Mouse (Mus musculus) megakaryocyte, embryonic 14.5 days (primary cell): ENCODE results near the gene Ube2h. TPM values are rescaled to one million over a fixed set of nuclear protein-coding genes. Genes with fewer than 3 reads are reported as not detected.

Source experiments
- H3K27me3 ChIP-seq: replicated peaks from 2 replicates; pipeline ENCODE3; 2012; ENCODE audit warnings: inconsistent platforms
- H3K36me3 ChIP-seq: replicated peaks from 2 replicates; pipeline ENCODE3; 2012; ENCODE audit warnings: low read length, inconsistent platforms, mixed read lengths
- H3K4me1 ChIP-seq: 2 replicates; pipeline ENCODE4 v1.6.1; 2012; ENCODE audit warnings: inconsistent platforms
- H3K4me3 ChIP-seq: replicated peaks from 2 replicates; pipeline ENCODE3; 2012; ENCODE audit warnings: moderate library complexity, mild to moderate bottlenecking, inconsistent platforms
- H3K9me3 ChIP-seq: 2 replicates; pipeline ENCODE4 v1.6.1; 2012; ENCODE audit warnings: inconsistent platforms
- FLI1 ChIP-seq: IDR thresholded peaks from 2 replicates; pipeline ENCODE4 v1.6.1; 2012; ENCODE audit warnings: low read length, inconsistent platforms, mixed read lengths
- GATA1 ChIP-seq: IDR thresholded peaks from 3 replicates; pipeline ENCODE4 v1.6.1; 2012; ENCODE audit warnings: mixed read lengths, low read length, inconsistent platforms, borderline replicate concordance
- polyA plus RNA-seq: library from polyadenylated mRNA; stranded (reverse); fragments of >175 nt; gene quantifications from 2 replicates; pipeline ENCODE4 v1.2.3, GENCODE M21; 2012; ENCODE audit warnings: low replicate concordance; ENCODE audit not compliant: insufficient read depth

Gene Ube2h
- polyA plus RNA-seq, 1 experiment = 20.5 TPM

DNA sequence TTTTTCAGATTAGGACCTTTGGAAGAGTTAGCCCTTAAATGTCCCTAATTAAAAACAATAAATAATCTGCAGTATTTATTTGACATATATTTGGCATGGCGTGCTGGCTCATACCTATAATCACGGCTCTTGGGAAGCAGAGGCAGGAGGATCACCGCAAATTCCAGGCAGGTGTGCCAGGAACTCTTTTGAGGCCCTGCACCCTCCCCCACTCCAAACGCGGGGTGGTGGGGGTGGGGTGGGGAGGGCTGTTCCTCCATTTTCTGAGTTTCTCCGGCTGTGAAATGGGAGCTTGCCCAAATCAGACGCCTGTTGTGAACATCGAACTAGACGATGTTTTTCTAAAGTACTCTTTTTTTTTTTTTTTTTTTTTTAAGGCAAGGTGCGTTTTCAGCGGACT, 125.3 kb downstream of the Ube2h start:
- TF ChIP-seq FLI1 = no peak
- TF ChIP-seq GATA1 = no peak
- Histone ChIP-seq H3K4me3 (no peak overlapping the region), H3K9me3 (peaks cover 14% of the 10 kb centered on the region), H3K36me3 (no peaks in the 10 kb centered on the region), H3K4me1 (peaks cover 59% of the 10 kb centered on the region), H3K27me3 (peaks cover 98% of the 10 kb centered on the region)

DNA sequence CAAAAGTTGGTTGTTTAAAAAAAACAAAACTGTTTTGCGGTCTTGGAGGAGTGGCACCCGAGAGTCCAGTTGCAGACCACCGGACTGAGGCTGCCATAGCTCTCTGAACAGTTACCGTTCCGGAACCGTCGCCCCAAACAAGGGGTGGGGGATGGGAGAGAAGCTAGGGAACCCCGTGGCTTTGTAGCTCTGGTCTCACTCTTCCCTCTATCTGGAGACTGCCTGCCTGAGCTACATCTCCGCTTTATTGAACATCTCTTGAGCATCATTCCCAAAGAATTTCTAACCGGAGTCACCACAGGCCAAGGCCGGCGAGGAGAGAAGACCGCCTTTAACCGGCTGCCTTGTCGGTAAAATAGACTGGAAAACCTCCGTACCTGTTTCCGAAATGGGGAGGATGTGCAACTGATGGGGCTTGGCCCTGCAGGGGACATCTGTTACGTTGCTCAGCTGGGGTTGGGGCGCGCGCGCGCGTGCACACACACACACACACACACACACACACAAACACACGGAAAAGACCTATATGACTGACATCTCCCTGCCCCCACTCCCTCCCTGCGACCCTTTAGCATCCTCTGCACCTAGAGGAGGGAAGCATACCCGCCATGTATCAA, 126.2 kb downstream of the Ube2h start:
- Histone ChIP-seq H3K9me3 (peaks cover 7% of the 10 kb centered on the region), H3K36me3 (no peaks in the 10 kb centered on the region), H3K4me1 (peaks cover 68% of the 10 kb centered on the region), H3K4me3 (peak overlapping the region; percentile 17), H3K27me3 (peaks cover 98% of the 10 kb centered on the region)
- TF ChIP-seq GATA1 (no peak), FLI1 (no peak)

DNA sequence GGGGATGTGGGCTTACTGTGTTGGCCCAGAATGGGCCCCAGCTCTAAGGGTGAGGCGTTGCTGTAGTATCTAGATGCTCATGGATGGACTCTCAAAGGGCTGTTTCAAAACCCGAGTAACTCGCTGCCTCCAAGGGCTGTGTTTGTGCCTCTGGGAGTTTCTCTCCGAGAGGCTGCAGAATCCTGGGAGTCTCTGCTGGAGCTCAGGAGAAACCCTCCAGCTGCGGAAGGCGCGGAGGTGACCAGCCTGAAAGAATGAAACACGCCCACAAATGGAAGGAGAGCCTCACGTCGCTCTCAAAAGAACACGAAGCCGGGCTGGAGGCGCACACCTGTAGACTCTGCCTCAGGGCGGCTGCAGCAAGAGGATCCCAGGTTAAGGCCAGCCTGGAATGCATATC, 127.0 kb downstream of the Ube2h start:
- Histone ChIP-seq H3K36me3 (no peaks in the 10 kb centered on the region), H3K27me3 (peaks cover 99% of the 10 kb centered on the region), H3K9me3 (no peaks in the 10 kb centered on the region), H3K4me3 (peak overlapping the region; percentile 42), H3K4me1 (peaks cover 75% of the 10 kb centered on the region)
- TF ChIP-seq GATA1 (no peak), FLI1 (no peak)

DNA sequence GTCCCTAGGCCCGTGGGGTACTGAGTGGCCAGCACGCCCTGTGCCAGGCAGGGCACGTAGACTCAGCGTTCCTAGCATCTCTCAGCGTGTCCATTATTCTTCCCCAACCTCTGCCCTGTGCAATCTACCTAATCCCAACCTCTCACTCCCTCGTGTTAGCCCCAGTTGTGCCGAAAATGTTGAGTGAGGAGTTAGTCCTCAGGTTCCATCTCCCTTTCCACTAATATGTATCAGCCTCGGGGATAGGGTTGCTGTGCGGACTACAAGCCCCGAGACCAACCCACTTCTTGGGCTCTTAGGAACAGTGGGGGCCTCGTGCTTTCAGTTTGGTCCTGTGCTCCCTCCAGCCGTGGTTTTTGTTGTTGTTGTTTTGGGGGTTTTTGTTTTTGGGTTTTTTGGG, 127.8 kb downstream of the Ube2h start:
- peak overlapping the region; percentile 76 for H3K4me3 ChIP-seq
- H3K9me3 ChIP-seq = no peaks in the 10 kb centered on the region
- peaks cover 99% of the 10 kb centered on the region for H3K27me3 ChIP-seq
- no peak for TF ChIP-seq FLI1
- no peak for TF ChIP-seq GATA1
- no peaks in the 10 kb centered on the region for H3K36me3 ChIP-seq
- peaks cover 79% of the 10 kb centered on the region for H3K4me1 ChIP-seq

DNA sequence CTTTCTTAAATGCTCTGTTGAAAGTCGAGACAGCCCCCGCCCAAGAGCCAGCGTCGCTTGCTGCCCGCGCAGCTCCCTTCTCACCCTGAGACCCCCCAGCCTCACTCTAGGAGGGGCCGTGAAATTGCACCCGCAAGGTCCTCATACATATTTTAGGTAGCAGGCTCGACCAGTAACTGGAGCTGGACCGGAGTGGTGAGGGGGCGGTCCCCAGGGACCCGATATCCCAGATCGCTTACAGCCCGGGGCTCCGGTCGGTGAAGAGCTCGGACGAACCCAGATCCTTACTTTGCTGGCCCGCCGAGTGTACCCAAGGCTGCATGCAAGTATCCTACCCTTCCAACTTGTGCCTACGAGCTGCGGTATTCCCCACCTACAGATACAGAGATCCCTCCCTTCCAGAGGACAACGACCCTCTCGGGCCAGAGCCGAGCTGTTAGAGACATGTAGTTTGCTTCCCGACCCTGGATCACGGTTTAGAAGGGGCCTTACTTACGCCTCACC, 128.4 kb downstream of the Ube2h start:
- H3K27me3 ChIP-seq = peaks cover 99% of the 10 kb centered on the region

DNA sequence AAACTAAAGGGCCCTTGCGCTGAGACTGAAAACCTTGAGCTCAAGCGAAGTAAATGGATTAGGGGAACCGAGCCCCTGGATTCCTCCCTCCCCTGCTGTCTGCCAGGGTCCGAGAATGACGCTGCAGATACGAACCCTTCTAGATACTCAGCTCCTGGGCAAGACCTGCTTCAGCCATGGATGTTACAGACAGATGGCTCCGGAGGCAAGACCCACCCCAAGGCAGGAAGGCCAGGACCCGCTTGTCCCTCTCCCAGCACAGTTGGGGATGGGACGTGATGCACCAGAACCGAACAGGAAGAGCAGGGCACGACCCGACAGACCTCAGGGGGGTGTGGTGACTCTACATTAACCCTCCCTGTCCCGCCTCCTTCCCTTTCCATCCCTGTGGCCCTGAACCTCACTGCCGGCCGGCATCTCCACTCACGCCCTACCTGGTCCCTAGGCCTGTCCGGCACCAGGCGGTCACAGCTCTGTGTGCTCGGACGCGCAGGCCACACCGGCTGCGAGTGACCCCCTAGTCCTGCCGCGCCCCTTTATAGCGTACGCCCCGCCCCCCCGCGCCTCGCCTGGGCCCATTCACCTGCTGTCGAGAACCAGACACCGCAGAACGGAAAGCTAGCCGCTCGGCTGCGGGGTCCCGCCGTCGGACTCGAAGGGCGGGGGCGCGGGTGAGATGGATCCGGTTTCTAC, 129.0 kb downstream of the Ube2h start:
- TF ChIP-seq FLI1 (no peak), GATA1 (no peak)
- Histone ChIP-seq H3K9me3 (no peaks in the 10 kb centered on the region), H3K36me3 (no peaks in the 10 kb centered on the region), H3K27me3 (peaks cover 99% of the 10 kb centered on the region), H3K4me1 (peaks cover 83% of the 10 kb centered on the region), H3K4me3 (peak overlapping the region; percentile 76)

More for the DNA sequence above, 128.4 kb downstream of the Ube2h start:
- Histone ChIP-seq H3K9me3 (no peaks in the 10 kb centered on the region), H3K4me1 (peaks cover 84% of the 10 kb centered on the region), H3K4me3 (peak overlapping the region; percentile 76), H3K36me3 (no peaks in the 10 kb centered on the region)
- TF ChIP-seq FLI1 (no peak), GATA1 (no peak)

DNA sequence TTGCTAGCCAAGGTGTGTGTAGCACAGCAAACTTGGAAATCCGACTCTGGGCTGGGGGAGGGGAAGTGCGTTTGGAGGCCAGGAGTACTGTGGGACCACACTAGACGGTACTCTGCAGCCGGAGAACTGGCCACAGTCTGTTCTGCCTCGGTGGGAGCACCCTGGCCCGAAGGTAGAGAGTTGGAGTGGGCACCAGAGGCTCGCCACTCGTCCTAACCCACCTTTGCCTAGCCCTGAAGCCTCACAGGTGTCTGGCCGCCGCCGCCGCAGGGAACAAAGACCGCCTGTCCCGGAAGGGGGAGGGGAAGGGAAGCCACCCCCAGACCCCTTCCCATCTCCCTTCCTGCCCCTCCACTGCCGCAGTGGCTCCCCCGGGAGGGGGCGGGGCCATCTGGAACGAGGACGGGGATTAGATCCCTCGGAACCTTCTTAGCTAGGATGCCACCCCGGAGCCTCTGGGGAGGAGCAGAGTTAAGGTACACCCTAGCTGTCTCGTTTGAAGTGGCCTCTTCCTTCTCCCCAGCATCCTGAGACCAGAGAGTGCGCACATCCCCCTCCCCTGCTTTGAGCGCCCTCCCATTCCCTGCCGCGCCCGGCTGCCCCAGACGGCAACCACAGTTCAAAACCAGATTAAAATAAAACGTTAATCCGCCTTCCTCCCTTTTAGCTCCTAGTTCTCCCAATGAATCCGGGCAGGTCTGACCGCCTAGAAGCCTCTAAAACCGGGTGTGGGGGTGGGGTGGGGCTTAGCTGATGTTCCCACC, 129.7 kb downstream of the Ube2h start:
- Histone ChIP-seq H3K9me3 (no peaks in the 10 kb centered on the region), H3K27me3 (peaks cover 99% of the 10 kb centered on the region), H3K4me1 (peaks cover 76% of the 10 kb centered on the region), H3K4me3 (peak overlapping the region; percentile 88), H3K36me3 (no peaks in the 10 kb centered on the region)
- TF ChIP-seq GATA1 (no peak), FLI1 (no peak)

DNA sequence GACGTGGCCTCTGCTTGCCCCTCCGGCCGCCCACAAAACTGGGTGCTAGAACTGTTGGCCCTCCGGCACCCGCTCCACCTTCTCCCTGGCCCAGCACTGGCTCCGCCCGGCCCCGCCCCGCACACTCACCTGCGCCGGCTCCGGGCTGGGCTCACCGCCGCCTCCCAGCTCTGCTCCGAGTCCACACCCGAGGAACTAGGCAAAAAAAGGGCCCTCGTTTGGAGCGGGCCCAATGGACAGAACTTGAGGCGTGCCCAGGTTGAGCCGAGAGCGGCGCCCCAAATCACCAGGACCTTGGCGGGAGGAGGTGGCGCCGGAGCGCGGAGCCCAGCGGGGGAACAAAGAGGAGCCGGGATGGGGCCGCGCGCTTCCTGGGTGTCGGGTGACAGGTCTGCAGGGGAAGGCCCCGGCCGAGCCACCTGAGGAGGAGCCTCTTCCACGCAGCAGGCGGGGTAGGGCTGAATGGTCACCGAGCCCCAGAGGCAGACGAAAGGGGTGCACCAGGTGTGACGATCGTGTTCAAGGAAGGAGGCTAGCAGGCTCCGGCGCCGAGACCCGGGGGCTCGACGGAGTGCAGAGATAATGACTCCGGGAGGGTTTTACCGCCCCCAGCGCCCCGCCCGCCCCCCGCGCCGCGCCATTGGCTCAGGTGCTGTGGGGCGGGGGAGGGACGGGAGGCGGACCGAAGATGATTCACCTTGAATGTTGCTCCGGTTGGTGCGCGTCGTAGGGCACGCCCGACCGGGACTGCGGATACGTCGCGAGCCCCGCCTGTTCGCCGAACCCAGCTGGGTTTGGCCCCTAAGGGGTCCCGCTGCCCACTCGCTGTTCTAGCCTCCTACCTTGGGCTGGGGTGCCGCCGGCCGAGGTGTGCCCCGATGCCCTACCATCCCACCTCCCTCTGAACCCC, 130.5 kb downstream of the Ube2h start:
- Histone ChIP-seq H3K27me3 (peaks cover 99% of the 10 kb centered on the region), H3K4me1 (peaks cover 68% of the 10 kb centered on the region), H3K36me3 (no peaks in the 10 kb centered on the region), H3K9me3 (no peaks in the 10 kb centered on the region), H3K4me3 (peak overlapping the region; percentile 88)
- TF ChIP-seq GATA1 (no peak), FLI1 (no peak)
